Mouse (Mus musculus) right cerebral cortex, adult 2 months (tissue): ENCODE data around the gene Stambp.
"Not testable (repeated sequence)": the region's sequence is repeated elsewhere in the genome, so short reads cannot be mapped to it uniquely, and the experiment has no call there.

Experiments used
- DNase-seq, 2 experiments: peaks; one replicate each; pipeline ENCODE4 v3.0.0; 2021 to 2022; ENCODE audit warnings: low spot score in 2 of 2

The Stambp gene

GRCm38 (mm10) chr6:83572671-83573070 lies at the start of gene Stambp:
Gene Stambp (minus strand): TSS chr6:83572729.
- peak; percentile 13 to 15 for DNase-seq

- DNase-seq, result no peak
Observed at GRCm38 (mm10) chr6:83619955-83620354, 47.4 kb upstream of the Stambp start.

- DNase-seq, result no peak
Observed at GRCm38 (mm10) chr6:83617581-83618335, 45.2 kb upstream of the Stambp start.

GRCm38 (mm10) chr6:83616512-83616911 lies 44.0 kb upstream of the Stambp start:
- DNase-seq, result peak in 1 of 2 experiments; percentile 26

- DNase-seq, result no peak
Observed at GRCm38 (mm10) chr6:83614469-83614868, 41.9 kb upstream of the Stambp start.

GRCm38 (mm10) chr6:83612976-83613375 lies 40.4 kb upstream of the Stambp start:
- DNase-seq, result no peak

GRCm38 (mm10) chr6:83599636-83600174 lies 27.2 kb upstream of the Stambp start:
- no peak for DNase-seq

GRCm38 (mm10) chr6:83599060-83599550 lies 26.6 kb upstream of the Stambp start:
- no peak for DNase-seq

GRCm38 (mm10) chr6:83598646-83599045 lies 26.1 kb upstream of the Stambp start:
- peak; percentile 44 to 51 for DNase-seq

- no peak for DNase-seq
Observed at GRCm38 (mm10) chr6:83597988-83598387, 25.5 kb upstream of the Stambp start.

GRCm38 (mm10) chr6:83595035-83595434 lies 22.5 kb upstream of the Stambp start:
- no peak for DNase-seq

- DNase-seq, result no peak
Observed at GRCm38 (mm10) chr6:83593896-83594295, 21.4 kb upstream of the Stambp start.

GRCm38 (mm10) chr6:83592051-83592450 lies 19.5 kb upstream of the Stambp start:
- no peak for DNase-seq

- no peak for DNase-seq
Observed at GRCm38 (mm10) chr6:83590301-83590700, 17.8 kb upstream of the Stambp start.

GRCm38 (mm10) chr6:83587191-83587590 lies 14.7 kb upstream of the Stambp start:
- DNase-seq, result not testable (repeated sequence)

GRCm38 (mm10) chr6:83585328-83585727 lies 12.8 kb upstream of the Stambp start:
- not testable (repeated sequence) for DNase-seq

- no peak for DNase-seq
Observed at GRCm38 (mm10) chr6:83583591-83583990, 11.1 kb upstream of the Stambp start.

GRCm38 (mm10) chr6:83582938-83583270 lies 10.4 kb upstream of the Stambp start:
- DNase-seq, result peak; percentile 44 to 59

GRCm38 (mm10) chr6:83582135-83582937 lies 9.8 kb upstream of the Stambp start:
- no peak for DNase-seq

- DNase-seq, result no peak
Observed at GRCm38 (mm10) chr6:83577534-83577933, 5.0 kb upstream of the Stambp start.

GRCm38 (mm10) chr6:83575609-83576008 lies 3.1 kb upstream of the Stambp start:
- DNase-seq, result no peak

GRCm38 (mm10) chr6:83571840-83572667 lies 475 bp downstream of the Stambp start:
- DNase-seq, result peak; percentile 87 to 93
